Mouse (Mus musculus): ENCODE results near the gene Smarca2. TPM values are rescaled to one million over a fixed set of nuclear protein-coding genes. Genes with fewer than 3 reads are reported as not detected.

The Smarca2 gene
- polyA plus RNA-seq, 1 experiment from 2014 or later = 40.7 TPM

DNA sequence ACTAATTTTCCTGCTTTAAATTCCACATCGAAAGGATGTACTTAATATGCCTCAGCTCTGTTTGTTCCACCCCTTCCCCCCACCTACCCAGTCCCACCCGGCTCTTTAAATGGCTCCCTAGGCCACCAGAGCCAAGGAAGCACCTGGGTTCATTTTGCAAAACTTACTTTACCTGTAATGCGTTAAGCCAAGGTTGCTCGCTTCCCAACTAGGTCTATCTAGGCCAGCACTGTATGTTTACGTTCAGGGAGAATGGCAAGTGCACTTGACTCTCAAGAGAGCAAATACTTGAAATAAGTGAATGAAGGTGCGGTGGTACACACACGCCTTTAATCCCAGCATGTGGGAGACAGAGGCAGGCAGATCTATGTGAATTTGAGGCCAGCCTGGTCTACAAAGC is 140.7 kb downstream of the Smarca2 start:
- DNase-seq (ENCODE audit: low spot score) = no peak
- no peak overlapping the region for H3K27ac ChIP-seq
- 92% methylated on average over 7 of the region's 7 CpGs for WGBS
- no peaks in the 10 kb centered on the region for H3K9me3 ChIP-seq (replicated peaks)
- no peak overlapping the region for H3K4me3 ChIP-seq
- no peaks in the 10 kb centered on the region for H3K36me3 ChIP-seq
- peaks cover 21% of the 10 kb centered on the region for H3K4me1 ChIP-seq
- H3K27me3 ChIP-seq (ENCODE audit: low read depth, poor library complexity, severe bottlenecking) = no peaks in the 10 kb centered on the region

DNA sequence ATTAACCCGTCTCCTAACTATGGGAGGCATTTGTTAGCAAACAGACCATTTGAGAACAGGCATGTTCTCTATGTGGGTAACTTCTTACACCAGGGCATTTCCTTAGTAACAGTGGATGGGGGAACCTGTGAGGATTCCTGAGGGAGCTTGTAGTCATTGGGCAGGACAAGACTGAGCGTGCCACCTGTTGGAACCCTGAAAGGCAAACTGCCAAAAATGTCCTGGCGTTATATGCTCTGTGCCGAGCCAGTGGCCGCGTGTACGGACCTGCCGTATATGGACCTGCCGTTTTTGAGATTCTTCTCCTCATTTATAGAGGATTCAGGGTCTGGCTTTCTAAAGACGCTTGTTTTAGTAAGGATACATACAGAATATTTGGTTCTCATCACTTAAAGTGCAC is 141.4 kb downstream of the Smarca2 start:
- peaks cover 21% of the 10 kb centered on the region for H3K4me1 ChIP-seq
- H3K36me3 ChIP-seq = no peaks in the 10 kb centered on the region
- DNase-seq (ENCODE audit: low spot score) = no peak
- peak overlapping the region; percentile 96; the same call in 1 of the 2 replicates for H3K27ac ChIP-seq
- H3K27me3 ChIP-seq (ENCODE audit: low read depth, poor library complexity, severe bottlenecking) = no peaks in the 10 kb centered on the region
- H3K4me3 ChIP-seq = no peak overlapping the region
- no peaks in the 10 kb centered on the region for H3K9me3 ChIP-seq (replicated peaks)
- WGBS = 88% methylated on average over 10 of the region's 10 CpGs

DNA sequence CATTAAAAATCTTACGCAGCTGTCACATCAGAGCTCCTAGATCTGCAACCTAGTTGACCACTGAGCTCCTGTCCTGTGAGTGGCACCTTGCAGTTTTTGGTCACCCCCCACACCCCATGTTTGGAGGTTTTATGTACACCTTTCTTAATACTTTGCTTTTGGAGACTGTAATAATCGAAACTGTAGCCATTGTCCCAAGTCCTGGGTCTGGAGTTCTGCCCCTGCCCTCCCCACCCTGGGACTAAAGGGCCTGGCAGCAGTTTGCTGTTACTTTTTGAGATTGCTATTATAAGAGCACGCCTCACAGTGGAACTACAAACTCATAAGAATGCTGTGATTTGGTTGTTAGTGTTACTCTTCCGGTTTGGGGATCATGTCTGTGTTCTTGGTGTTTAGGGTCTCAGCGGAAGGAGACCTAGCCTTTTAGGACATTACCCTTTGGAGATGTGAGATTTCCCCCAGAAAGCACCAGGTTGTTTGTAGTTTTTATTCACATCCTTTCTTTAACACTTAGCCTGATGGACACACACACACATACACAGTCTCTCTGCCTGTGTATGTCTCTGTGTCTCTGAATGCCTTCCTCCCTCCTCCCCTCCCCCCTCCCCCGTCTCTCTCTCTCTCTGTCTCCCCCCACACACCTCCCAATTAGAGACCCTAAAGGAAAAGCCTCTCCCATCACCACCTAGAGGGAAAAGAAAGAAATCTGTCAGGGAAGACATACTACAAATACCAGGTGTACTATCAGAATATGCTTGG is 142.0 kb downstream of the Smarca2 start:
- Histone ChIP-seq H3K36me3 (peaks cover 1% of the 10 kb centered on the region; the same call in 1 of the 2 replicates), H3K4me1 (peaks cover 21% of the 10 kb centered on the region), H3K4me3 (peak overlapping the region; percentile 61), H3K9me3 (replicated peaks) (no peaks in the 10 kb centered on the region), H3K27me3 (ENCODE audit: low read depth, poor library complexity, severe bottlenecking) (no peaks in the 10 kb centered on the region), H3K27ac (peak overlapping the region; percentile 96)
- no peak for DNase-seq (ENCODE audit: low spot score)
- WGBS = 49% methylated on average over 6 of the region's 6 CpGs

- Histone ChIP-seq H3K27me3 (ENCODE audit: low read depth, poor library complexity, severe bottlenecking) (no peaks in the 10 kb centered on the region), H3K36me3 (peaks cover 7% of the 10 kb centered on the region), H3K27ac (peak overlapping the region; percentile 96), H3K9me3 (replicated peaks) (no peaks in the 10 kb centered on the region), H3K4me1 (peaks cover 23% of the 10 kb centered on the region), H3K4me3 (peak overlapping the region; percentile 61)
- peak; percentile 79 for DNase-seq (ENCODE audit: low spot score)
- under 1% methylated on average over 36 of the region's 36 CpGs for WGBS
These were observed 143.0 kb downstream of the Smarca2 start for GRCm38 (mm10) chr19:26747571-26748539.

DNA sequence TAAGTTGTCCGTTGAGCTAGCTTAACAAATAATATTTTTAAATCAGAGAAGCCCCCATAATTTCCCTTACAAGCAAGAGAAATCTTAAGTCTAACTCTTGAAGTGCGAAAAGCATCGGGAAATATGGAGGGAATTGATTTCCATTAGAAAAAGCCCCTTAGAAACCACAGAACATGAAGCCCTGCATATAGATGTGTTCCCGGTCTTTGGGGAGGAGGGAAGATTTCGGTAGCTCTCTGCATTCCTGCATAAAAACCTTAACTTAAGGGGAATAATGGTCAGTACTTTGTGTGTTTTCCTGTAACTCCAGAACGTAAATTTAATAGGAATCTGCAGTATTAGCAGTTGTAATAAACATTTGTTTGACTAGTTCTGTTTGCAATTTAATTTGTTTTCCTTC is 143.8 kb downstream of the Smarca2 start:
- WGBS = under 1% methylated on average over 6 of the region's 6 CpGs
- H3K27ac ChIP-seq = peak overlapping the region; percentile 96
- H3K27me3 ChIP-seq (ENCODE audit: low read depth, poor library complexity, severe bottlenecking) = no peaks in the 10 kb centered on the region
- H3K4me1 ChIP-seq = peaks cover 29% of the 10 kb centered on the region
- H3K36me3 ChIP-seq = peaks cover 7% of the 10 kb centered on the region
- H3K4me3 ChIP-seq = peak overlapping the region; percentile 61
- H3K9me3 ChIP-seq (replicated peaks) = no peaks in the 10 kb centered on the region
- no peak for DNase-seq (ENCODE audit: low spot score)

DNA sequence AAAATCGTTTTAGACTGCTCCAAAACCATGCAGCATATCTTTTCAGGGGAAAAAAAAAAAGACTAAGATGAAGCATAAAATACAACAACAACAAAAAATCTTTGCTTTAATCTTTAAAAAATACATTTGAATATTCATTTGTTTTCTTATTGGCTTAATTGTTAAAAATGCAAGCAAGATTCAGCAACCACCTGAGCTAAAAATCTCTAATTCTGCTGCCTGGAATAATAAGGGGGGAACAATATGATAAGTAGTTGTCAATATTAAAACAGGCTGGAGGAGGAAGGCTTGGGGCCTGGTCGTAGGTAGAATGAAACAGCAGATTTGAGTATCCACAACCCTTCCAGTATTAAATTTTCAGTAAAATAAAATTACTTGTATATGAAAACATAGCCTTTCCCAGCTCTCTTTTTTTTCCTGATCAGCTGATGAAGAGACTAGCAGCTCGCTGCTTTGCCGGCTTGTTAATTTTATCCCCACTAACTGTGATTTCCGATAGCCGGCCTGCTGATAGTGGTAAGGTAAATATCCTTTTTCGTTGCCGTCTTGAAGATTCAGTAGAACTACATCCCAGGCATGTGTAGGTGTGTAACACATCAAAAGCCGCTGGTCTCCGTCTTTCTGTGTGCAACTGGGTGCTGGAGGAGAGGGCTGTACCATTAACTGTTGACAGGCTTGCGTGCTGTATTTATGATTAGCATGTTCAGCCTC is 144.7 kb downstream of the Smarca2 start:
- H3K27ac ChIP-seq = peak overlapping the region; percentile 96
- no peaks in the 10 kb centered on the region for H3K9me3 ChIP-seq (replicated peaks)
- H3K27me3 ChIP-seq (ENCODE audit: low read depth, poor library complexity, severe bottlenecking) = no peaks in the 10 kb centered on the region
- 50% methylated on average over 11 of the region's 11 CpGs for WGBS
- peaks cover 35% of the 10 kb centered on the region for H3K4me1 ChIP-seq
- H3K4me3 ChIP-seq = peak overlapping the region; percentile 61
- DNase-seq (ENCODE audit: low spot score) = no peak
- H3K36me3 ChIP-seq = peaks cover 7% of the 10 kb centered on the region

GRCm38 (mm10) chr19:26752611-26753163 is 147.8 kb downstream of the Smarca2 start:
- Histone ChIP-seq H3K27ac (no peak overlapping the region), H3K4me3 (no peak overlapping the region), H3K4me1 (peaks cover 24% of the 10 kb centered on the region), H3K9me3 (replicated peaks) (no peaks in the 10 kb centered on the region), H3K36me3 (peaks cover 10% of the 10 kb centered on the region), H3K27me3 (ENCODE audit: low read depth, poor library complexity, severe bottlenecking) (no peaks in the 10 kb centered on the region)
- 92% methylated on average over 15 of the region's 15 CpGs for WGBS
- DNase-seq (ENCODE audit: low spot score) = no peak

GRCm38 (mm10) chr19:26753266-26753872 is 148.5 kb downstream of the Smarca2 start:
- Histone ChIP-seq H3K27ac (peak overlapping the region; percentile 19; the same call in 1 of the 2 replicates), H3K27me3 (ENCODE audit: low read depth, poor library complexity, severe bottlenecking) (no peaks in the 10 kb centered on the region), H3K9me3 (replicated peaks) (no peaks in the 10 kb centered on the region), H3K36me3 (peaks cover 10% of the 10 kb centered on the region), H3K4me3 (no peak overlapping the region), H3K4me1 (peaks cover 24% of the 10 kb centered on the region)
- no peak for DNase-seq (ENCODE audit: low spot score)
- WGBS = 53% methylated on average over 7 of the region's 7 CpGs

DNA sequence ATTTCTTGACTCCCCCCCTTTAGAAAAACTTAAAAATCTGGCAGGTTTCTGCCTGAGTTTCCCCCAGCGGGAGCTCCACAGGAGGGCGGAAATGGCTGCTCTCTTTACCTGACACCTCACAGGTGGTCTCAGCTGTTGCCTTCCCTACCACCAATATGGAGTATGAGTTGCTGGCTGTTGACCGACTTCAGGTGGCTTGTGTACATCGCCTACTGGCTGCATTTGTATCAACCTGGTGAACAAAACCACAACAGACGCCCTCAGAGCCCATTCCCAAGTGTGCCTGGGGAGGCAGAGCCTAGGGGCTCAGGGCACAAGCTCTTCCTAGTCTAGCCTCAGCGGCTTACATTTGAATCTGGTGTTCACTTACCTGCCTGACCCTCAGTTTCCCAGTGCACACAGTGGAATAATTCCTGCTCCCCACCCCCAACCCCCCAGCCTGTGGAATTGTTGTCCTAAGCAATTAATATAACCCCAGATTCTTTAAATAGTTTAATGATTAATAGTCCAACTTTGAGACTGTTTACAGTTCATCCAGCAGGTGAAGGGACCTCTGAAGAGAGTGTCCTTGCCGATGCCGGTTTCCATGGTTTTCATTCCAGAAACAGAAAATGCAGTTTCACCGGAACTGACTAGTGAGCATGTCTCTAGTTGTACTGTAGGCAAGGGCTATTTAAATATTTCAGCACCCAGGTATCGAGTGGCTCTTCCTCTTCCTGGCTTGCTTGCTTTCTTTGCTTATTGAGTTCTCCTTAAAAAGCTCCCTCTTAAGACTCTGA is 149.4 kb downstream of the Smarca2 start:
- Histone ChIP-seq H3K27me3 (ENCODE audit: low read depth, poor library complexity, severe bottlenecking) (no peaks in the 10 kb centered on the region), H3K4me1 (peaks cover 24% of the 10 kb centered on the region), H3K27ac (no peak overlapping the region), H3K4me3 (no peak overlapping the region), H3K9me3 (replicated peaks) (no peaks in the 10 kb centered on the region), H3K36me3 (peaks cover 11% of the 10 kb centered on the region)
- no peak for DNase-seq (ENCODE audit: low spot score)
- WGBS = 74% methylated on average over 10 of the region's 10 CpGs

DNA sequence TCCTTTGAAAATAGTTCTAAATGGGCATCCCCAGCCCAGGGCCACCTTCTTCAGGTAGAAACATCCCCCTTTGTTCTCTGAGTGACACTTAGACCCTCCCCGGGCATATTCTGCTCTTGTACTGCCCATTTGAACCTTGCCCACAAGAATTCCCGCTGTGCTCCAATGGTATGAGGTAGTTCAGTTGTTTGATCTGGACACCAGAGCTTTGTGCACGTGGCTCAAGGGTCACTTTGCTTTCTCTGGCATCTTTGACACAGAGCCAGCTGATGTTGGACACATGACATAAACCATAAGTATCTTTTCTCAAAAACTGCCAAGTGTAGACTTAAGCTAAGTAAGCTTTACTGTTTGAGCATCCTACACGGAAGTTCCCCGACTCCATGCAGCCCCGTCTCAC is 151.1 kb downstream of the Smarca2 start:
- no peaks in the 10 kb centered on the region for H3K9me3 ChIP-seq (replicated peaks)
- H3K27ac ChIP-seq = no peak overlapping the region
- 95% methylated on average over 6 of the region's 6 CpGs for WGBS
- no peaks in the 10 kb centered on the region for H3K27me3 ChIP-seq (ENCODE audit: low read depth, poor library complexity, severe bottlenecking)
- H3K4me3 ChIP-seq = no peak overlapping the region
- H3K36me3 ChIP-seq = peaks cover 25% of the 10 kb centered on the region
- no peak for DNase-seq (ENCODE audit: low spot score)
- H3K4me1 ChIP-seq = peaks cover 15% of the 10 kb centered on the region

DNA sequence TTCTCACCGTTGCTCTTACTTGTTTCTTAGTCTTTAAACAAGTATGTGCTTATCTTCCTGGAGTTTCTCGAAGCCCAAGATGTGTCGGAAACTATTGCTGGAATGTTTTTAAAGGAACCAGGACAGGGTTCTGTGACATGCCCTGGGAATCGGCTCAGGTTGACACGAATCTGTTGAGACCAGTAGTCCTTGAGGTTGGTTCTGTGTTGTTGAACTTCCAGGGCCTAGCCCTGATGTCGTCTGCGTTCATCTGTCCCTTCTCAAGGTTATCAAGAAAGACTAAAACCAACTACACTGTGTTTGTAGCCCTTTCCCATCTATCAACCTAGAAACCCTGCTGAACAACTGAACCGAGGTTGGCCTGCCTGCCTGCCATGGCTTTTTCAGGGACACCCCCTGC is 151.5 kb downstream of the Smarca2 start:
- Histone ChIP-seq H3K4me1 (peaks cover 15% of the 10 kb centered on the region), H3K36me3 (peaks cover 29% of the 10 kb centered on the region), H3K9me3 (replicated peaks) (no peaks in the 10 kb centered on the region), H3K27me3 (ENCODE audit: low read depth, poor library complexity, severe bottlenecking) (no peaks in the 10 kb centered on the region), H3K27ac (no peak overlapping the region), H3K4me3 (no peak overlapping the region)
- 85% methylated on average over 8 of the region's 8 CpGs for WGBS
- DNase-seq (ENCODE audit: low spot score) = no peak
